Mouse (Mus musculus) C2C12 (cell line): ENCODE data around the gene Ptpn14.

Source experiments
- CEBPB ChIP-seq: IDR thresholded peaks from one replicate; pipeline ENCODE4 v1.6.1; 2011; ENCODE audit warnings: low read depth, mild to moderate bottlenecking, control low read depth, moderate library complexity
- CTCF ChIP-seq: IDR thresholded peaks from one replicate; pipeline ENCODE4 v1.5.1; 2011; ENCODE audit not compliant: control insufficient read depth, insufficient read depth, insufficient read length
- MAX ChIP-seq: IDR thresholded peaks from one replicate; pipeline ENCODE4 v1.6.1; 2011; ENCODE audit warnings: mild to moderate bottlenecking, control low read depth
- MYOD1 ChIP-seq: IDR thresholded peaks from one replicate; pipeline ENCODE4 v1.6.1; 2011; ENCODE audit warnings: low read depth; ENCODE audit not compliant: control insufficient read depth, insufficient read length
- MYOG ChIP-seq: IDR thresholded peaks from one replicate; pipeline ENCODE4 v1.6.1; 2011; ENCODE audit not compliant: control insufficient read depth, insufficient read length; ENCODE audit errors: extremely low read depth
- USF1 ChIP-seq: IDR thresholded peaks from one replicate; pipeline ENCODE4 v1.6.1; 2011; ENCODE audit warnings: low read depth, mild to moderate bottlenecking, control low read depth, moderate library complexity

GRCm38 (mm10) chr1:189833351-189833750 lies 105.3 kb downstream of the Ptpn14 start:
- no peak for TF ChIP-seq CTCF
- no peak for TF ChIP-seq MYOG
- TF ChIP-seq MAX = no peak
- no peak for TF ChIP-seq USF1
- no peak for TF ChIP-seq MYOD1
- no peak for TF ChIP-seq CEBPB
